Mouse (Mus musculus) hindbrain, embryonic 10.5 days (tissue): ENCODE measurements at regions not wholly inside any gene's neighbourhood (a gene's known extent, or its start where the extent isn't known, plus 50 kb on each side); places are given as distances from the start of the nearest gene placed in this dataset.

Experiments
- DNase-seq: peaks from one replicate; pipeline ENCODE4 v3.0.0-alpha.2; 2017; ENCODE audit warnings: low spot score
- H3K27ac ChIP-seq: fragments of 300-500 bp; sonication (generic); 2 replicates; pipeline ENCODE4 v1.5.1; 2016; ENCODE audit warnings: mild to moderate bottlenecking, moderate library complexity
- H3K27me3 ChIP-seq: fragments of 300-500 bp; sonication (generic); 2 replicates; pipeline ENCODE4 v1.6.1; 2016; ENCODE audit warnings: mild to moderate bottlenecking; ENCODE audit not compliant: poor library complexity, insufficient read depth, severe bottlenecking
- H3K36me3 ChIP-seq: fragments of 300-500 bp; sonication (generic); 2 replicates; pipeline ENCODE4 v1.6.1; 2016; ENCODE audit warnings: mild to moderate bottlenecking, moderate library complexity
- H3K4me1 ChIP-seq: fragments of 300-500 bp; sonication (generic); replicated peaks from 2 replicates; pipeline ENCODE4 v1.6.1; 2016; ENCODE audit warnings: mild to moderate bottlenecking
- H3K4me3 ChIP-seq: fragments of 300-500 bp; sonication (generic); 2 replicates; pipeline ENCODE4 v1.5.1; 2016; ENCODE audit warnings: mild to moderate bottlenecking, moderate library complexity
- H3K9me3 ChIP-seq: fragments of 300-500 bp; sonication (generic); 2 replicates; pipeline ENCODE4 v1.6.1; 2016; ENCODE audit warnings: mild to moderate bottlenecking, moderate library complexity
- WGBS: fragments of 180-500 bp; shearing (Covaris S2); methylation state at CpG from one replicate; pipeline ENCODE4 v1.1.7; 2016; 5-methylcytosine and 5-hydroxymethylcytosine counted together

DNA sequence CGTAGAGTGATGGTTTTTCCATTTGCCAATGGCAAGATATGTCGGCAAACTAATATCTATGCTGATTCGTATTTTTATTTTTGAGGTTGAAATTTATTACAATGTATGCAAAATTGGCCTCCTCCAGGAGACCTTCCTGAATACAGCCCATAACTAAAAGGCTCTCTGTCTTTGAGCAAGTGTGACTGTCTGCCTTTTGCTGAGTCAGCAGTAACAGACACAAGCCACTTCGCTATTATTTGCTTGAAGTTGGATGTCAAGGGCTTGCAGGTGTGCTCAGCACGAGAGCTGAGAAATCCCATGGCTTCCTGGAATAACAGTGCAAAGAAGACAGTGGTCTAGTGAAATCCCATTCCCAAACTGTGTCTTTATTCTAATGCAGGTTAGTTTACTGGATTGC lies 56.9 kb downstream of the Dmrt2 start:
- no peaks in the 10 kb centered on the region for H3K4me1 ChIP-seq
- H3K36me3 ChIP-seq, result no peaks in the 10 kb centered on the region
- WGBS, result 85% methylated on average over 5 of the region's 5 CpGs
- no peaks in the 10 kb centered on the region for H3K27me3 ChIP-seq
- no peak overlapping the region for H3K4me3 ChIP-seq
- H3K27ac ChIP-seq, result no peak overlapping the region
- H3K9me3 ChIP-seq, result no peaks in the 10 kb centered on the region
- DNase-seq, result no peak

GRCm38 (mm10) chr19:25729633-25730032 lies 57.4 kb downstream of the Dmrt2 start:
- no peak overlapping the region for H3K4me3 ChIP-seq
- H3K27me3 ChIP-seq, result no peaks in the 10 kb centered on the region
- DNase-seq, result no peak
- no peaks in the 10 kb centered on the region for H3K36me3 ChIP-seq
- 93% methylated on average over 1 of the region's 1 CpGs for WGBS
- no peaks in the 10 kb centered on the region for H3K9me3 ChIP-seq
- no peaks in the 10 kb centered on the region for H3K4me1 ChIP-seq
- no peak overlapping the region for H3K27ac ChIP-seq

- DNase-seq, result no peak
- Histone ChIP-seq H3K4me3 (no peak overlapping the region), H3K27ac (no peak overlapping the region), H3K9me3 (no peaks in the 10 kb centered on the region), H3K27me3 (no peaks in the 10 kb centered on the region; the same call in 1 of the 2 replicates), H3K4me1 (no peaks in the 10 kb centered on the region), H3K36me3 (no peaks in the 10 kb centered on the region)
- WGBS, result 83% methylated on average over 4 of the region's 4 CpGs
Measured at GRCm38 (mm10) chr19:25778455-25778854, 106.2 kb downstream of the Dmrt2 start.

DNA sequence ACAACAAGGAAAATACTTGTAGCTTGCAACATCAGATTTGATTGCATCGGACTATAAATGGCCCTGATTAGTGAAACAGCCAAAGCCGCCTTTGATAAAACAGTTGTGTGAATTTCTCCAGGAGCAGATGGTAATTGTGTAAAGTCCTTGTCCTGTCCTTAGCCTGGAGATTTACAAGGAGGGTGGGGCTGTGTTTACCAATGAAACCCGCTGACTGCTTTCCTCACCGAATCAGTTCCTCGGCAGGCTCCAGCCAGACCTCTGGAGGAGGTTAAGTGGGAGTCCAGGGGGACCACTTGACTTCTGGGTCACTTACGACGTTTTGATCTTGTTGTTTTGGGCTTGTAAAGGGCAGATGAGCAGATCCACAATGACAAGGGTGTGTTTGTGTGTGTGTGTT lies 107.1 kb downstream of the Dmrt2 start:
- Histone ChIP-seq H3K4me3 (no peak overlapping the region), H3K27ac (no peak overlapping the region), H3K27me3 (no peaks in the 10 kb centered on the region; the same call in 1 of the 2 replicates), H3K4me1 (no peaks in the 10 kb centered on the region), H3K36me3 (no peaks in the 10 kb centered on the region), H3K9me3 (no peaks in the 10 kb centered on the region)
- peak; percentile 21 for DNase-seq
- WGBS, result 59% methylated on average over 7 of the region's 7 CpGs

DNA sequence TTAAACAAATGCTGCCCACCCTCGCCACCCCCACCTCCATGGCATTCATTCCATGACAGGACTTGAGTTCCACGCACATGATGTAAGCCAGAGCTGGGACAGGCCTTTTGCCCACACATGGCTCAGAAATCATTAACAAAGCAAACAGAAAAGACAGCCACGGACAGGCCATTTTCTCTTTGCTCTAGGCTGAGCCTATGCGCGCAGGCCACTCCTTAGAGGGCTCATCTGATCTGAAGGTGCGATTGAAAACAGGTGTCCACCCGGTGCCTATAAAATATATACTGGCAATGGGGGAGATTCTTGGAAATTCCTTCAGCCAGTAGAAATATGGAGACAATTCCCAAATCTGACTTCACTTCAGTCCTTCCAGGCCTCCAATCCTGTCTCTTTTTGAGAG lies 109.1 kb downstream of the Dmrt2 start:
- Histone ChIP-seq H3K9me3 (no peaks in the 10 kb centered on the region), H3K27ac (no peak overlapping the region)
- 83% methylated on average over 7 of the region's 7 CpGs for WGBS

GRCm38 (mm10) chr19:25802692-25803091 lies 130.5 kb downstream of the Dmrt2 start:
- Histone ChIP-seq H3K36me3 (no peaks in the 10 kb centered on the region), H3K4me3 (no peak overlapping the region), H3K4me1 (no peaks in the 10 kb centered on the region), H3K9me3 (no peaks in the 10 kb centered on the region), H3K27ac (no peak overlapping the region), H3K27me3 (no peaks in the 10 kb centered on the region)
- DNase-seq, result no peak
- WGBS, result 88% methylated on average over 7 of the region's 7 CpGs

More for the DNA sequence above, 109.1 kb downstream of the Dmrt2 start:
- no peak overlapping the region for H3K4me3 ChIP-seq
- no peaks in the 10 kb centered on the region; the same call in 1 of the 2 replicates for H3K27me3 ChIP-seq
- DNase-seq, result no peak
- no peaks in the 10 kb centered on the region for H3K4me1 ChIP-seq
- H3K36me3 ChIP-seq, result no peaks in the 10 kb centered on the region

DNA sequence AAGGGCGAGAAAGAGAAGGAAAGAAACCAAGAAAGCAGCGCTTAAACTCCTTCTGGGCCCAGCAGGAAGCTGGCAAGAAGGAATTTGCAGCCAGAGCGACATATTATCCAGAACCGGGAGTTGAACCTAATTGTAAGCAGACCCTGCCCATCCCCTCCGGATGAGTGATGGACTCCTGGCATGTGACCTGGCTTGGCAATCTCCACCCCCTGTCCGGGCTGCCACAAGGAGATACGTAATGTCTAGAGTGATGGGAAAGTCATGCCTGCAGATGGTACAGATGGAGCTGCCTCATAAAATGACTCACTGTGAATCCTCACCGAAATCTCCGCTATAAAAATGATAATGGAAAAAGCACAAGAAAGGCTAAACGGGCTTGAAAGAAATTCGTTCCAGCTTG lies 133.1 kb downstream of the Dmrt2 start:
- H3K9me3 ChIP-seq, result no peaks in the 10 kb centered on the region
- WGBS, result 65% methylated on average over 11 of the region's 11 CpGs
- peak; percentile 19 for DNase-seq

GRCm38 (mm10) chr19:25813651-25814050 lies 141.4 kb downstream of the Dmrt2 start:
- Histone ChIP-seq H3K4me1 (no peaks in the 10 kb centered on the region), H3K27me3 (no peaks in the 10 kb centered on the region), H3K4me3 (no peak overlapping the region), H3K27ac (no peak overlapping the region), H3K9me3 (no peaks in the 10 kb centered on the region), H3K36me3 (no peaks in the 10 kb centered on the region)
- no peak for DNase-seq
- 86% methylated on average over 7 of the region's 7 CpGs for WGBS

More for the DNA sequence above, 133.1 kb downstream of the Dmrt2 start:
- H3K36me3 ChIP-seq, result no peaks in the 10 kb centered on the region
- no peaks in the 10 kb centered on the region for H3K4me1 ChIP-seq
- H3K27ac ChIP-seq, result no peak overlapping the region
- H3K4me3 ChIP-seq, result no peak overlapping the region
- H3K27me3 ChIP-seq, result no peaks in the 10 kb centered on the region

- Histone ChIP-seq H3K4me3 (no peak overlapping the region), H3K27me3 (no peaks in the 10 kb centered on the region), H3K36me3 (no peaks in the 10 kb centered on the region), H3K9me3 (no peaks in the 10 kb centered on the region), H3K27ac (no peak overlapping the region), H3K4me1 (no peaks in the 10 kb centered on the region)
- no peak for DNase-seq
- WGBS, result 85% methylated on average over 4 of the region's 4 CpGs
Measured at GRCm38 (mm10) chr19:25845158-25845557, 172.9 kb downstream of the Dmrt2 start.

GRCm38 (mm10) chr19:25856344-25856743 lies 184.1 kb downstream of the Dmrt2 start:
- Histone ChIP-seq H3K27ac (no peak overlapping the region), H3K4me1 (no peaks in the 10 kb centered on the region), H3K27me3 (no peaks in the 10 kb centered on the region), H3K4me3 (no peak overlapping the region), H3K9me3 (no peaks in the 10 kb centered on the region), H3K36me3 (no peaks in the 10 kb centered on the region)
- no peak for DNase-seq
- 75% methylated on average over 4 of the region's 4 CpGs for WGBS

DNA sequence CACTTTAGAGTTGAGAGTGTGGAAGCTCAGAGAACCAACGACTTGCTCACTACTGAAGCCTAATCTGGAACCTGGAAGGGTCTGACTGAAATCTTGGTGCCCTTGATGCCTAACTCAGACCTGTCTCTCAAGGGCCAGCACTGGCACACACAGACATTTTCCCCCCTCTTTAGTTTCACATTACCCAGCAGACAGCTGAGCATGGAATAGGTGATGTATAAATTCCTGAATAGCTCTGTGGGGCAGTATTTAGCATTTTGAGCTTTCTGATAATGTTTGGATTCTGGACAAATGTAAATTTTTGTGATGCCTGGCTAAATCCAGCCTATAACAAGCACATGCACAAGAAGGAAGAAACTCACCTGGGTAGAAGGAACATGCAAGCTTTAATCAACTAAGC lies 191.1 kb downstream of the Dmrt2 start:
- no peak for DNase-seq

GRCm38 (mm10) chr19:25906721-25907120 lies 234.5 kb downstream of the Dmrt2 start:
- no peak for DNase-seq
- Histone ChIP-seq H3K36me3 (no peaks in the 10 kb centered on the region), H3K4me1 (no peaks in the 10 kb centered on the region), H3K9me3 (no peaks in the 10 kb centered on the region), H3K27ac (no peak overlapping the region), H3K27me3 (no peaks in the 10 kb centered on the region), H3K4me3 (no peak overlapping the region)
- WGBS, result 94% methylated on average over 4 of the region's 4 CpGs

More for the DNA sequence above, 191.1 kb downstream of the Dmrt2 start:
- H3K27me3 ChIP-seq, result no peaks in the 10 kb centered on the region
- no peaks in the 10 kb centered on the region for H3K4me1 ChIP-seq
- H3K27ac ChIP-seq, result no peak overlapping the region
- 80% methylated on average over 1 of the region's 1 CpGs for WGBS
- no peak overlapping the region for H3K4me3 ChIP-seq
- H3K36me3 ChIP-seq, result no peaks in the 10 kb centered on the region
- no peaks in the 10 kb centered on the region for H3K9me3 ChIP-seq

DNA sequence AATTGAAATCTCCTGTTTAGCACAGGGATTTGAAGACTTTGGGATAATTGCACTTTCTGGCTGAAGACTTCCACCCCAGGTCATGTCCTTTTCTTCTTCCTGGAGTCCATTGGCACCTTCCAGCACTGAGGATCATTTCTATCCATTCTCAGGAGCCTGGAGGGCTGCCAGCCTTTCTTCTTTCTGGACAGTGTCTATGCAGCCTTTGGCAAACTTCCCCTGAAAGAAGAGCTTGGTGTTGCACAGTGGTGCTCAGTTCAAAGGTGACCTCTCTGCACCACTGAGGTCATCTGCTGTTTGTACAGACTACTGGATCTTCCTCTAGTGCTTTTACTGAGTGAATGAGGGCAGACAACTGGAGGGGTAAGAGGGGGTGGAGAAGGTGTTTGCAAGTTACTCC lies 249.8 kb downstream of the Dmrt2 start:
- DNase-seq, result no peak
- no peak overlapping the region for H3K27ac ChIP-seq
- H3K27me3 ChIP-seq, result no peaks in the 10 kb centered on the region
- no peaks in the 10 kb centered on the region for H3K36me3 ChIP-seq
- peaks cover 24% of the 10 kb centered on the region for H3K4me1 ChIP-seq
- no peaks in the 10 kb centered on the region for H3K9me3 ChIP-seq
- H3K4me3 ChIP-seq, result no peak overlapping the region

DNA sequence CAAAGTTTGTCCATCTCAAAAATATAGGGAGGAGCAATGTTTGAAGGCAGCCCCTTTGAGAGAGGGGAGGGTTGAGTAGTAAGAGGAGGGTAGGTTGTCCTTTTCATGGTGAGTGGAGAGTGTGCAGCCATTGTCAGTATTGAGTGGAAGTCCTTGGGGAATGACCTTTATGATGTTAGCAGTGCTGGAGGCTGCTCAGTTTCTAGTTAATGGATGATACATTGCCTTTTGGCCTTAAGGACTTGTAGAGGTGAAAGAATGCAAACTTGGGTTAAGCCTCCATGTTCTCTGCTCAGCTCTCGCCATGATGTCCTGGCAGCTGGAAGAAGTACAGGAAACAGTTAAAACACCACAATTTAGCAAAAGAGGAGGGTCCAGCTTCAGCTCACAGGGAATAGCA lies 250.6 kb downstream of the Dmrt2 start:
- 0 out of 2 replicates have a peak overlapping the region, but pooled peaks have one; percentile 42 for H3K27ac ChIP-seq
- no peak for DNase-seq
- H3K27me3 ChIP-seq, result no peaks in the 10 kb centered on the region
- H3K4me1 ChIP-seq, result peaks cover 24% of the 10 kb centered on the region
- no peaks in the 10 kb centered on the region for H3K9me3 ChIP-seq
- WGBS, result 65% methylated on average over 1 of the region's 1 CpGs
- H3K36me3 ChIP-seq, result no peaks in the 10 kb centered on the region
- no peak overlapping the region for H3K4me3 ChIP-seq
